9 mouse cellular contexts compared by ENCODE assay signal in genomic region chr8:115249688-115250366, GRCm38 (mm10).
DNase-seq lines count a peak whose midpoint lies in the region; ATAC-seq and TF ChIP-seq lines count a peak whose summit lies in the region.
"Had no signal": no experiment of that assay in that cellular context is flagged by ENCODE, and none has a peak within 500 bp of the region (broad histone marks: within the 10 kb centered on the region; RNA-seq: fewer than 3 reads in every experiment).

No protein-coding gene starts in this region.

- WGBS in cerebellum, adult 2 months = 44% methylated on average over 22 of the region's 22 CpGs
- WGBS in kidney, embryonic 14.5 days = 15% methylated on average over 22 of the region's 22 CpGs
- 35% methylated on average over 22 of the region's 22 CpGs for whole genome bisulfite sequencing in midbrain, embryonic 13.5 days

- no peak overlapping the region for H3K4me3 ChIP-seq in cerebellum, adult 2 months (replicated peaks; ENCODE audit: insufficient read depth, low read depth, low read length)
- peak overlapping the region; percentile 10 for H3K4me3 ChIP-seq in kidney, embryonic 14.5 days (ENCODE audit: low read length)
- no peak overlapping the region for H3K4me3 ChIP-seq in midbrain, embryonic 13.5 days (replicated peaks)
- H3K4me3 ChIP-seq: myocyte had no signal

- H3K36me3 ChIP-seq in kidney, embryonic 14.5 days (ENCODE audit: control insufficient read depth, insufficient read depth, low read length) = no peaks in the 10 kb centered on the region
- no peaks in the 10 kb centered on the region for H3K36me3 ChIP-seq in midbrain, embryonic 13.5 days

- H3K27me3 ChIP-seq in cerebellum, adult 2 months (ENCODE audit: control insufficient read depth, insufficient read depth, low read length) = no peaks in the 10 kb centered on the region
- H3K27me3 ChIP-seq in kidney, embryonic 14.5 days (ENCODE audit: control insufficient read depth, insufficient read depth, low read length) = peaks cover 38% of the 10 kb centered on the region
- H3K27me3 ChIP-seq in midbrain, embryonic 13.5 days = peaks cover 22% of the 10 kb centered on the region; the same call in 1 of the 2 replicates

- no peak for ATAC-seq in kidney, embryonic 14.5 days (ENCODE audit: low FRiP score, low TSS enrichment)
- no peak for ATAC-seq in midbrain, embryonic 13.5 days
- no peak for ATAC-seq in inflammation-experienced regulatory T-cells, adult 6 months

- no peak overlapping the region for H3K9ac ChIP-seq in kidney, embryonic 14.5 days (ENCODE audit: low read depth, low read length)
- H3K9ac ChIP-seq in midbrain, embryonic 13.5 days (replicated peaks) = no peak overlapping the region

- H3K4me2 ChIP-seq in kidney, embryonic 14.5 days (replicated peaks; ENCODE audit: low read depth, low read length) = peak overlapping the region; percentile 42
- peak overlapping the region; percentile 32 for H3K4me2 ChIP-seq in midbrain, embryonic 13.5 days (replicated peaks)

- no peak for TF ChIP-seq CTCF in cerebellum, adult 2 months (IDR thresholded peaks at IDR 0.05; ENCODE audit: borderline replicate concordance, insufficient read depth, low read depth, low read length)

- no peak for TF ChIP-seq POLR2A in cerebellum, adult 2 months (IDR thresholded peaks at IDR 0.05; ENCODE audit: borderline replicate concordance, insufficient read depth, low read length)

- H3K27ac ChIP-seq in cerebellum, adult 2 months (ENCODE audit: insufficient read depth, low read length) = no peak overlapping the region
- H3K27ac ChIP-seq in kidney, embryonic 14.5 days (ENCODE audit: low read depth, low read length) = no peak overlapping the region
- no peak overlapping the region for H3K27ac ChIP-seq in midbrain, embryonic 13.5 days

- peak; percentile 16 to 20 for DNase-seq in cerebellum, adult 18-20 months
- no peak for DNase-seq in cerebellum, adult 2 months
- DNase-seq in right cerebral cortex, adult 2 months (ENCODE audit: low spot score in 2 of 2) = peak; percentile 14 to 25
- no peak for DNase-seq in right cerebral cortex, postnatal 36 days (ENCODE audit: low spot score in 2 of 2)
- no peak for DNase-seq in urinary bladder, adult 2 months (ENCODE audit: low spot score)

- H3K4me1 ChIP-seq in cerebellum, adult 2 months (ENCODE audit: control insufficient read depth, insufficient read depth, low read length) = no peaks in the 10 kb centered on the region; the same call in 1 of the 2 replicates
- peaks cover 7% of the 10 kb centered on the region; the same call in 1 of the 2 replicates for H3K4me1 ChIP-seq in kidney, embryonic 14.5 days (ENCODE audit: control insufficient read depth, insufficient read depth, low read length)
- H3K4me1 ChIP-seq in midbrain, embryonic 13.5 days (replicated peaks) = peaks cover 7% of the 10 kb centered on the region

- peaks cover 4% of the 10 kb centered on the region; the same call in 1 of the 2 replicates for H3K9me3 ChIP-seq in kidney, embryonic 14.5 days (ENCODE audit: control insufficient read depth, low read length)
- H3K9me3 ChIP-seq in midbrain, embryonic 13.5 days = no peaks in the 10 kb centered on the region

Comparison
In these comparisons a context has a peak if more than half of its experiments do, and no peak if none do; other contexts are left out.
1. DNase-seq: peak in cerebellum, adult 18-20 months (2 of 2) and right cerebral cortex, adult 2 months (2 of 2); none in cerebellum, adult 2 months (0 of 2), right cerebral cortex, postnatal 36 days (0 of 2) and urinary bladder, adult 2 months (single experiment).